Mouse (Mus musculus) CH12.LX (cell line): ENCODE measurements at regions not wholly inside any gene's neighbourhood (a gene's known extent, or its start where the extent isn't known, plus 50 kb on each side); places are given as distances from the start of the nearest gene placed in this dataset.

Experiments
- BHLHE40 ChIP-seq: IDR thresholded peaks from 2 replicates; pipeline ENCODE4 v1.6.1; 2011; ENCODE audit warnings: mild to moderate bottlenecking, low read depth, low read length, improper control_type of control experiment
- POLR2AphosphoS2 ChIP-seq: IDR thresholded peaks from 2 replicates; pipeline ENCODE4 v1.6.1; 2011; ENCODE audit warnings: low read depth, low read length, improper control_type of control experiment

GRCm38 (mm10) chr7:125254302-125254701 is 190.2 kb upstream of the Kdm8 start:
- TF ChIP-seq BHLHE40 (no peak), POLR2AphosphoS2 (no peak)
